Mouse (Mus musculus) CD4-positive, CD25-positive, alpha-beta regulatory T cell, adult 4 months (primary cell): ENCODE data around the gene Crip3. TPM values are rescaled to one million over a fixed set of nuclear protein-coding genes. Genes with fewer than 3 reads are reported as not detected.

Experiments used
- ATAC-seq: one replicate; pipeline ENCODE4 v1.8.0; 2017
- polyA plus RNA-seq, 2 experiments: library from polyadenylated mRNA; unstranded; fragments of 100-300 nt; shearing (Covaris generic); gene quantifications; one replicate each; pipeline ENCODE4 v1.2.1; 2017

Gene Crip3
- polyA plus RNA-seq, 2 experiments from 2014 or later = not detected

DNA sequence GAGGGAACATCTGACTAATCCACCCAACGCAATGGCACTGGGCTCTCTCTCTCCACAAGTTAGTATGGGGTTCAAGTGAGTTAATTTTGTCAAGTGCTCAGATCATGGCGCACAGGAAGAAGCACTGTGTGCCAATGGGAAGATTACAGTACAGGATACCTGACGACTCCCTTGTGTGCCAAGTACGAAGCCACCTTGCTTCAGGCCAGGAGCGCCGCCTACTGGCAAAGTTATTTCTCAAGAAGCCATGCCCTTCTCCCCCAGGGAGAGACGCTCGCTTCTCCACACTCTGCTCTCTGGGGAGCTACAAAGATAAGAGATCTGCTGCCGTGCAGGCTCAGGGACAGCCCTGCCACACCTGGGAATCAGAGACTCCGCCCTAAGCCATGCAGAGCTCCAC is 29.1 kb downstream of the Crip3 start:
- ATAC-seq = no peak

DNA sequence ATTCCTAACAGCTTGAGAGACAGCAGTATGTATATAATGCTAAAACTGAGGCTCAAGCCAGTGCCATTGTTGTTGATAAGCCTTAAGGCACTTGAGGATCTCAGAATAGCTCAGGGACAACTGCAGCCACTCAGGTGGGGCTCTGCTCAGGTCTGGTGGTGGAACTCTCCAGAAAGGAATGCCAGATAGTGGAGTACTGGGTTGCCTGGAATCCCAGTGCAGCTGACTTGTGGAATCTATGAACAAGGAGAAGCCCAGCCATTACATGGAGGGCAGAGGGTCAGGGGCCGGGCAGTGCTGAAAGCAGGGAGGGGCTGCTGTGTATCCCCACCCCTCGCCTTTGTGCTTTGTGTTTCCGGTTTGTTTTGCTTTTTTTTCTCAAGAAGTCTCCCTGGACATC is 29.7 kb downstream of the Crip3 start:
- ATAC-seq = no peak

DNA sequence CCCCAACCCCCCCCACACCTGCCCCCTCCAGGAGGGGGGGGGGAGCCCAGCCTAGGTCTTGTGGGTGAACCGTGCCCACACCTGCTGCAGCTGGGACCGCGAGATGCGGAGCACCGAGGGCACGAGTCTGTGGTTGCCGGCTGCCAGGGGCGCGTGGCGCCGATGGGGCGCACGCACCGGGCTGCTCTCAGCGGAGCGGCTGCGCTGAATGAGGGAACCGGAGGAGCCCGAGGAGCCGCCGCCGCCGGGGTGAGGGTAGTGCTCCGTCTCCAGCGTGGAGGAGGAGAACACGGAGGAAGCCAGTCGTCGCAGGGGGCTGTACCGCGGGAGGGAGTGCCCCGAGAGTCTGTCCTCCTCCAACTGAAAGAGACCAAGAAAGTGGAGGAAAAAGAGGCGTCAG is 31.9 kb downstream of the Crip3 start:
- no peak for ATAC-seq

DNA sequence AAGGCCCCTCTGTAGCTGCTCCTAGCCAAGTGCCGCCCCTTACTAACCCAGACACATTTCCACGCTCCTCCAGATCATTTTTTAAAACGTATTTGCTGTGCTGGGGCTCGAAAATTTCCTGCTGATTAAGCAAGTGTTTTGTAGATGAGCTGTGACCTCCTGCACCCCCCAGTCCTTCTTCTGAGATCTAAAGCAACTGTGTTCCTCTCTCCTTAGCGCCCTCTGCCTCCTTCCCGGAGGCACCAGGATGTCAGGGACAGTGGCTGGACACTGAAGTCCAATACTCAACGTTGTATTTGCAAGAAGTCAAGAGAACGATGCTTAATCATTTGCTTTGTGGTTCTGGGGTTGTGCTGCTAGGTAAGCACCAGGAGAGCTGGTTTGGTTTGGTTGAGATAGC is 32.6 kb downstream of the Crip3 start:
- no peak for ATAC-seq

DNA sequence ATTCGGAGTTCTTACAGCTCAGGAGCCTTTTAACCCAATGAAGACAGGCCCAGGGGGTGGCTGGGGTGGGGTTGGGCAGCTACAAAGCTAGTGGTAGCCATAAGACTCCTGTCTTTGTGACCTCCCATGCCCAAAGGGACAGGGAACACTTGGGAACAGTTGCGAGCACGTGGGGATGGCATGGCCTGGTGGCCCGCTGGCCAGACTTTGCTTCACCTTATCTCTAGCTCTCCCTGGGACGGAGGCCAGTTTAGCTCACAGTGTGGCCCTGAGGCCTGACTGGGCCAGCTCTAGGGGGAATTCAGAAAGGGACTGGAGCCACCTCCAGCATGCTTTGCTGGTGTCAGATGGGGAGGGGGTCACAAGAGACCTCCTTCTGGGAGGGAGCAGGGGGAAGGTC is 33.5 kb downstream of the Crip3 start:
- ATAC-seq = no peak

DNA sequence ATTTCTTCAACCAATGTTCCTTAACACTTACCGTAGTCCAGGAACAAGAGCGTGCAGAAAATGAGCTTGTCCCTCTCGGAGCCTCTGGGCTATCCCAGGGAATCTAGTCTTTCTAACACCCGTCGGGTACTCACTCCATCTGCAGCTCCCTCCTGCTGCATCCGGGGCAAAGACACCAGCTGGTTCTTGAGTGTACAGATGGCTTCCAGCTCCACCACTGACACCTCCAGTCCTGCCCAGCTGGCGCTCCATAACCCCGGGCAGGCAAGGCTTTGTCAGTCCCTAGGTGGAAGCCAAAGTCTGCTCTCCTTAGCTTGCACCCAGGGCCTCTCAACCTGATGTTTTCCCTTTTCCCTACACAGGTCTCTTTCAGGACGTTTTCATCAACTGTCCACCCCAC is 39.1 kb downstream of the Crip3 start:
- ATAC-seq = no peak

DNA sequence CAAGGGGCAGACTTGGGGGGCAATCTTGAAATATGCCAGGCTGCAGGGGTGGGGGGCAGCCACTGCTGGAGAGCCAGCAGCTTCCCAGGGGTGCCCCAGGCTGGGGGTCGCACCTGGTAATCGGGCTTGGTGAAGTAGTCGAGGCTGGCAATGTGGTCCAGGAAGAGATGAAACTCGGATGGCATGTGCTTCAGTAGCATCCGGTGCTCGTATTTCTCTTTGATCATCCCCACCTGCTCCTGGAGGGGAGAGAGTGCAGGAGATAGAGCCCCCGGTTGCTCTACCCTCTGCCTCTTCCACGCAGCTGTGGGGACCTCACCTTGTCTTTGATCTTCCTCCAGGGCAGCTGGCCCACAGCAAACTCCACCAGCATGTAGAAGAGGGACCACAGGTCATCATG is 47.9 kb downstream of the Crip3 start:
- no peak for ATAC-seq

DNA sequence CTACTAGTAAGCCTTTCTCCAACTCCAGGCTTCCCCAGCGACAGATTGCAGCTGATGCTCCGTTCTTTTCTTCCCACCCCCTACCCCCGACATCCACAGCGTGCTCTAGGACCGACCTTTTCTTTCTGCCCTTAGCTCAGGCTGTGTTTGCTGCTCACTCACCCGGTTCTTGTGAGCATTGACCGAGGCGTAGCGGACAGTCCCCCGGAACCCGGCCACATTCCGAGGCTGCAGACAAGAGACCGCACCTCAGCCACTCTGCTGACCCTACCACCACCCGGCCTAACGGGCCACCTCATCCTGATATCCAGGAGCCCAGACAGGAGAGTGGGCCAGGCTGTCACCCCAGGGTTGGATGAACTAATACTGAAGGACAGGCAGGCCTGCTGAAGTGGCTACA is 48.6 kb downstream of the Crip3 start:
- ATAC-seq = no peak

Other genes with a start within 250 kb of the Crip3 start
- gene Polh, start 226.3 kb upstream of the Crip3 start, polyA plus RNA-seq = 1 to 10 TPM; 7.1 to 8.2 TPM
- gene Xpo5, start 226.1 kb upstream of the Crip3 start, polyA plus RNA-seq = 10 to 100 TPM; 27.5 to 37.7 TPM
- 100 to 1,000 TPM; 110 to 117 TPM for gene Polr1c, start 180.9 kb upstream of the Crip3 start, polyA plus RNA-seq
- 10 to 100 TPM; 43.4 to 51.9 TPM for gene Yipf3, start 180.8 kb upstream of the Crip3 start, polyA plus RNA-seq
- gene Lrrc73, start 175.4 kb upstream of the Crip3 start, polyA plus RNA-seq = under 1 TPM in 1 of 2 experiments, not detected in 1; 0.30 TPM
- gene Tjap1, start 145.9 kb upstream of the Crip3 start, polyA plus RNA-seq = 10 to 100 TPM; 15.0 to 18.5 TPM
- not detected for gene Dlk2, start 131.5 kb upstream of the Crip3 start, polyA plus RNA-seq
- 1 to 10 TPM; 3.0 to 4.3 TPM for gene Abcc10, start 100.6 kb upstream of the Crip3 start, polyA plus RNA-seq
- gene Zfp318, start 45.2 kb upstream of the Crip3 start, polyA plus RNA-seq = 1 to 10 TPM; 5.0 to 6.7 TPM
- not detected for gene Slc22a7, start 9.5 kb downstream of the Crip3 start, polyA plus RNA-seq
- under 1 TPM; 0.24 to 0.55 TPM for gene Ttbk1, start 58.7 kb downstream of the Crip3 start, polyA plus RNA-seq
- gene Dnph1, start 67.8 kb downstream of the Crip3 start, polyA plus RNA-seq = 1 to 10 TPM; 6.4 to 6.9 TPM
- 1 to 10 TPM; 4.2 to 5.6 TPM for gene Cul9, start 117.5 kb downstream of the Crip3 start, polyA plus RNA-seq
- 1 to 10 TPM; 7.3 to 8.2 TPM for gene Srf, start 127.2 kb downstream of the Crip3 start, polyA plus RNA-seq
- gene Ptk7, start 200.6 kb downstream of the Crip3 start, polyA plus RNA-seq = not detected
- 10 to 100 TPM; 13.6 to 14.7 TPM for gene Klc4, start 217.1 kb downstream of the Crip3 start, polyA plus RNA-seq
- gene Mrpl2, start 217.3 kb downstream of the Crip3 start, polyA plus RNA-seq = 10 to 100 TPM; 57.0 to 65.9 TPM
- 1 to 10 TPM; 3.3 to 5.9 TPM for gene Cul7, start 221.4 kb downstream of the Crip3 start, polyA plus RNA-seq
- gene Rrp36, start 245.4 kb downstream of the Crip3 start, polyA plus RNA-seq = 10 to 100 TPM; 47.2 to 62.6 TPM
- gene Mea1, start 249.9 kb downstream of the Crip3 start, polyA plus RNA-seq = 100 to 1,000 TPM; 185 to 202 TPM